Comparison of ENCODE assay signal across 10 mouse cellular contexts in the genomic region with DNA sequence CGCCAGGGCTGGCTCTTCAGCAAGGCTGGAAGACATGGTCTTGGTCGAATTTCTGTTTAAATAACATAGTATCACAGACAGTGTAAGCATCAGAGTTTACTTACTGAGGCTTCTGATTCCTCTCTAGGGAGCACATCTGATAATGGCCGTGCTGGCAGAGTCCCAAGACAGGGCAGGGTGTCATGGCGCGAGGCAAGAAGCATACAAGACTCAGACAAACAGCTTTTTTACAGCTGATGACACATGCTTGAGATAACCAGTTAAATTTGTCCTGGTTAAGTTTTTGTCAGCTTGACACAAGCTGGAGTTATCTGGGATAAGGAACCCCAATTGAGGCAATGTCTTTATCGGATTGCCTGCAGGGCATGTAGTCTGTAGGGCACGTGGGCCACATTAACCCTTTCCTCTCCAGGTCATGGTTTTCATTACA. TPM values are rescaled to one million over a fixed set of nuclear protein-coding genes. Genes with fewer than 3 reads are reported as not detected.
DNase-seq lines count a peak whose midpoint lies in the region; ATAC-seq lines count a peak whose summit lies in the region.
"Had no signal": no experiment of that assay in that cellular context is flagged by ENCODE, and none has a peak within 500 bp of the region (broad histone marks: within the 10 kb centered on the region; RNA-seq: fewer than 3 reads in every experiment).

No protein-coding gene starts in this region.

- H3K27ac ChIP-seq in liver, embryonic 12.5 days: peak overlapping the region; percentile 96
- no peak overlapping the region for H3K27ac ChIP-seq in stomach, embryonic 15.5 days
- H3K27ac ChIP-seq in forebrain, embryonic 13.5 days: no peak overlapping the region
- H3K27ac ChIP-seq: kidney, embryonic 15.5 days had no signal

- peaks cover 7% of the 10 kb centered on the region; the same call in 1 of the 2 replicates for H3K36me3 ChIP-seq in liver, embryonic 12.5 days
- no peaks in the 10 kb centered on the region for H3K36me3 ChIP-seq in stomach, embryonic 15.5 days
- no peaks in the 10 kb centered on the region for H3K36me3 ChIP-seq in forebrain, embryonic 13.5 days (ENCODE audit: poor library complexity, severe bottlenecking)
- H3K36me3 ChIP-seq: kidney, embryonic 15.5 days had no signal

- peak; percentile 5 for DNase-seq in adrenal gland, postnatal 10 days
- no peak for DNase-seq in adrenal gland, adult 18-20 months (ENCODE audit: low spot score in 2 of 2)
- peak; percentile 26 for DNase-seq in ovary, adult 18-20 months (ENCODE audit: low spot score)
- no peak for DNase-seq in ovary, postnatal 14 days (ENCODE audit: low spot score)
- DNase-seq: cerebellum, adult 9-10 months had no signal

- H3K4me3 ChIP-seq in liver, embryonic 12.5 days: peak overlapping the region; percentile 65
- H3K4me3 ChIP-seq in stomach, embryonic 15.5 days (replicated peaks): no peak overlapping the region
- no peak overlapping the region for H3K4me3 ChIP-seq in forebrain, embryonic 13.5 days
- H3K4me3 ChIP-seq: kidney, embryonic 15.5 days had no signal

- peak; percentile 96 for ATAC-seq in liver, embryonic 12.5 days
- peak; percentile 66; the same call in 1 of the 2 replicates for ATAC-seq in stomach, embryonic 15.5 days (ENCODE audit: insufficient read depth, low FRiP score, low read depth)
- no peak for ATAC-seq in forebrain, embryonic 13.5 days
- no peak for ATAC-seq in granulocyte monocyte progenitor cell, adult 5-6 weeks (replicated peaks; ENCODE audit: poor library complexity, severe bottlenecking)

- no peaks in the 10 kb centered on the region for H3K9me3 ChIP-seq in liver, embryonic 12.5 days (replicated peaks)
- no peaks in the 10 kb centered on the region for H3K9me3 ChIP-seq in stomach, embryonic 15.5 days
- H3K9me3 ChIP-seq in forebrain, embryonic 13.5 days (replicated peaks): no peaks in the 10 kb centered on the region
- H3K9me3 ChIP-seq: kidney, embryonic 15.5 days had no signal

- peaks cover 59% of the 10 kb centered on the region for H3K4me1 ChIP-seq in liver, embryonic 12.5 days
- H3K4me1 ChIP-seq in stomach, embryonic 15.5 days: no peaks in the 10 kb centered on the region; the same call in 1 of the 2 replicates
- no peaks in the 10 kb centered on the region for H3K4me1 ChIP-seq in forebrain, embryonic 13.5 days
- H3K4me1 ChIP-seq: kidney, embryonic 15.5 days had no signal

- H3K4me2 ChIP-seq in liver, embryonic 12.5 days: peak overlapping the region; percentile 75
- 0 out of 2 replicates have a peak overlapping the region, but pooled peaks have one; percentile 16 for H3K4me2 ChIP-seq in stomach, embryonic 15.5 days
- H3K4me2 ChIP-seq in forebrain, embryonic 13.5 days: no peak overlapping the region
- H3K4me2 ChIP-seq: kidney, embryonic 15.5 days had no signal

- peaks cover 10% of the 10 kb centered on the region; the same call in 1 of the 2 replicates for H3K27me3 ChIP-seq in liver, embryonic 12.5 days (replicated peaks)
- no peaks in the 10 kb centered on the region for H3K27me3 ChIP-seq in stomach, embryonic 15.5 days (replicated peaks)
- no peaks in the 10 kb centered on the region for H3K27me3 ChIP-seq in forebrain, embryonic 13.5 days

- H3K9ac ChIP-seq in liver, embryonic 12.5 days: peak overlapping the region; percentile 77
- no peak overlapping the region for H3K9ac ChIP-seq in stomach, embryonic 15.5 days
- no peak overlapping the region for H3K9ac ChIP-seq in forebrain, embryonic 13.5 days
- H3K9ac ChIP-seq: kidney, embryonic 15.5 days had no signal

- WGBS in liver, embryonic 12.5 days (ENCODE audit: insufficient replicate concordance): 12% methylated on average over 7 of the region's 7 CpGs
- WGBS in stomach, embryonic 15.5 days: 19% methylated on average over 7 of the region's 7 CpGs
- WGBS in forebrain, embryonic 13.5 days: 54% methylated on average over 7 of the region's 7 CpGs

RNA-seq across cellular contexts. Expression of a gene that starts 20.8 kb away (rescaled TPM):
- under 1 TPM in 1 of 2 experiments, not detected in 1; 0.15 TPM for total RNA-seq in adrenal gland, postnatal 10 days (2021)
- total RNA-seq in adrenal gland, adult 18-20 months (2021): under 1 TPM in 1 of 2 experiments, not detected in 1; 0.45 TPM
- polyA plus RNA-seq in liver, embryonic 12.5 days (2016; fragmentation: Nextera tagmentation; extraction: Ambion mirVana): 2.2 and 3.1 TPM in 2 replicates
- polyA plus RNA-seq in stomach, embryonic 15.5 days (2015; fragmentation: Nextera tagmentation; extraction: Ambion mirVana): 0.17 and 0.40 TPM in 2 replicates
- 0.19 and 0.37 TPM in 2 replicates for polyA plus RNA-seq in forebrain, embryonic 13.5 days (2015; fragmentation: Nextera tagmentation; extraction: Ambion mirVana)
- total RNA-seq in granulocyte monocyte progenitor cell, adult 5-6 weeks (2014; fragmentation: Nextera tagmentation): not detected in 2 replicates
- total RNA-seq in granulocyte monocyte progenitor cell, adult 5-6 weeks (2017): 0.09 and 0.15 TPM in 2 replicates

Comparison
In these comparisons a context has a peak if more than half of its experiments do, and no peak if none do; other contexts are left out.
1. DNase-seq: peak in adrenal gland, postnatal 10 days (single experiment) and ovary, adult 18-20 months (single experiment); none in adrenal gland, adult 18-20 months (0 of 2) and ovary, postnatal 14 days (single experiment).
2. ATAC-seq: peak in liver, embryonic 12.5 days (single experiment) and stomach, embryonic 15.5 days (single experiment); none in forebrain, embryonic 13.5 days (single experiment) and granulocyte monocyte progenitor cell, adult 5-6 weeks (single experiment).